Mouse (Mus musculus): ENCODE measurements around the gene Tfcp2l1.

DNA sequence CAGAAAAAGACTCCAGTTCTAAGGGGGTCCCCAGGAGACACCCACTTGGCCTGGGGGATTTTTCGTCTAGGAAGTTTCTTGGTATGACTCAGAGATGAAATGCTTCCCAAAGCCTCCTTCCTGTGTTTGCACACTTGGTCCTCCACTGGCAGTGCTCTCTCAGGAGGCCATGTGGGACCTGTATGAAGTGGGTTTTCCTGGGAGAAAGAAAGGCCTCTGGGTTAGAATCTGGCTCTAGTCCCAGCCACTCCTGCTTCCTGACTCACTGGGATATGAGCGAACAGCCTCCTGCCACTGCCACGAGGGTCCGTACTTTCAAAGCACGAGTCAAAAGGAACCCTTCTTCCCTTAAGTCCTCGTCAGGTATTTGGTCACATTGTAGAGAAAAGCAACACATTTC lies 70.2 kb downstream of the Tfcp2l1 start:
- TF ChIP-seq CTCF (conservative IDR thresholded peaks at IDR 0.05; ENCODE audit: low read length) (no peak), POU5F1 (IDR thresholded peaks at IDR 0.05; ENCODE audit: borderline replicate concordance, low read length) (no peak), NANOG (IDR thresholded peaks at IDR 0.05; ENCODE audit: borderline replicate concordance, low read length) (no peak)

Measured in E14TG2a.4 (cell line).